Mouse (Mus musculus) ES-CJ7 (cell line): Measurements from ENCODE around the gene Sppl2a.
A peak's percentile ranks its signal among the peaks of the same experiment; 100 is the strongest.
"Not testable (repeated sequence)": the region's sequence is repeated elsewhere in the genome, so short reads cannot be mapped to it uniquely, and the experiment has no call there.

Source experiments
- DNase-seq: peaks from one replicate; pipeline ENCODE4 v3.0.0; 2011; ENCODE audit warnings: low read depth, low spot score

Gene Sppl2a

GRCm38 (mm10) chr2:126896941-126897340 lies 36.1 kb downstream of the Sppl2a start:
- no peak for DNase-seq

GRCm38 (mm10) chr2:126894245-126894644 lies 38.8 kb downstream of the Sppl2a start:
- DNase-seq = no peak

DNA sequence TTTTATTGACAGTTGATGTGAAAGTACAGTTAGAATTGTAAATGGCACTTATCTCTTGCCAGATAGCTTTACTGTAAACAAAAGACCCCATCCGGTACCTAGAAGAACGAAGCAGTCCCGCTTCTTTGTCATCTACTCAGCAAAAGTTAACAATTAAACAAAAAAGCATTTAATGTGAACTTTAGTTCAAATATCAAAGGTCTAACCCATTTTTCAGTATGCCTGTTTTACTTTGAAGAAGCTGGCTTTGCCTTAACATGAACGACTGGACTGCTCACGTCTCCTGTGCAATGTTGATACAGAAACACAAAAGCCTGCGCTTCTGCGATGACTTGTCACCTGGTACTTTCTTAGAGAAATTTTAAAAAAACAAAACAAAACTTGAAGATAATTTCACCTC lies 40.7 kb downstream of the Sppl2a start:
- no peak for DNase-seq

- no peak for DNase-seq
Observed at GRCm38 (mm10) chr2:126891743-126892142, 41.3 kb downstream of the Sppl2a start.

DNA sequence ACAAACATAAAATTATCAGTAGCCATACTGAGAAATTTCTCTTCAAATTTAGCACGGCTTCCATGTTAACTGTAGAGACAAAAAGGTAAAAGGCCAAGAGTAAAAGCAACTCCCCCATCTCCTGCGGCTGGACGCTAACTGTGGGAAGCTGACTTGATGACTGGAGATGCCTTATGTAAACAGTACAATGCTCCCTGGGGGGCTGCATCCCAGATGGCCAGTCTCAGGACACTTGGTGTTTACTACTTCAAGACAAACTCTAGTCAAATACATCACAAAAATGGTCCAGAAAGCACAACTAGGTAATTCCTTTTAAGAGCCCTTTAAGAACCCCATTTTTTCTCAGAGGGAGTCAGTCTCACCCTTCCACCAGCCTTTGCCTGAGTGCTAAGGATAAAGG lies 45.9 kb downstream of the Sppl2a start:
- no peak for DNase-seq

GRCm38 (mm10) chr2:126885871-126886270 lies 47.2 kb downstream of the Sppl2a start:
- DNase-seq = no peak

GRCm38 (mm10) chr2:126882711-126883110 lies 50.3 kb downstream of the Sppl2a start:
- DNase-seq = not testable (repeated sequence)

DNA sequence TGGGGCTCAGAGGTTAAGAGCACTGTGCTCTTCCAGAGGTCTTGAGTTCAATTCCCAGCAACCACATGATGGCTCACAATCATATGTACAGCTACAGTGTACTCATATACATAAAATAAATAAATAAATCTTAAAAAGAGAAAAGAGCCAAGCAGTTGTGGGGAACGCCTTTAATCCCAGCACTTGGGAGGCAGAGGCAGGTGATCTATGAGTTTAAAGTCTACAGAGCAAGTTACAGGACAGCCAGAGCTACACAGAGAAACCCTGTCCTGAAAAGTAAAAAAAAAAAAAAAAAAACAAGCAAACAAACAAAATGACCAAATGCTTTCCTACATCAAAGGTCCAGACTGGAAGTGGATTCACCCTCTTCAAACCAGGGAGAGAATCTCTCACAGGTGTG lies 55.0 kb downstream of the Sppl2a start:
- no peak for DNase-seq

GRCm38 (mm10) chr2:126875871-126876796 lies 56.9 kb downstream of the Sppl2a start, which contains the start of gene Trpm7:
Gene Trpm7 (minus strand): TSS chr2:126876230.
- peak; percentile 95 for DNase-seq

DNA sequence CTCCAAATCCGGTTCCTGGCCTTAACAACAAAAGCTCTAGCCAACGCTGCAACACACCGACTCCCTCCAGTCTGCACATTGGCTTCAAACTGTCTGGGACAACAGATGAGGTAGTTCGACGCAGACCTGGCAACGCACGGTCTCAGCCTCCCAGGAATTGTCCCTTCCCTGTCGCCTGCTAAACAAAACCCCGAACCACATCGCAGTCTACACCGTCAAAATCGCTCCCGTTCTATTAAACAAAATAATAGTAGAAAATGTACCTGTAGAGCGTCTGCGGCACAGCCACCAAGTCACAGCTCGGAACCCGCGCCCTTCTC lies 57.6 kb downstream of the Sppl2a start:
- peak; percentile 79 for DNase-seq

DNA sequence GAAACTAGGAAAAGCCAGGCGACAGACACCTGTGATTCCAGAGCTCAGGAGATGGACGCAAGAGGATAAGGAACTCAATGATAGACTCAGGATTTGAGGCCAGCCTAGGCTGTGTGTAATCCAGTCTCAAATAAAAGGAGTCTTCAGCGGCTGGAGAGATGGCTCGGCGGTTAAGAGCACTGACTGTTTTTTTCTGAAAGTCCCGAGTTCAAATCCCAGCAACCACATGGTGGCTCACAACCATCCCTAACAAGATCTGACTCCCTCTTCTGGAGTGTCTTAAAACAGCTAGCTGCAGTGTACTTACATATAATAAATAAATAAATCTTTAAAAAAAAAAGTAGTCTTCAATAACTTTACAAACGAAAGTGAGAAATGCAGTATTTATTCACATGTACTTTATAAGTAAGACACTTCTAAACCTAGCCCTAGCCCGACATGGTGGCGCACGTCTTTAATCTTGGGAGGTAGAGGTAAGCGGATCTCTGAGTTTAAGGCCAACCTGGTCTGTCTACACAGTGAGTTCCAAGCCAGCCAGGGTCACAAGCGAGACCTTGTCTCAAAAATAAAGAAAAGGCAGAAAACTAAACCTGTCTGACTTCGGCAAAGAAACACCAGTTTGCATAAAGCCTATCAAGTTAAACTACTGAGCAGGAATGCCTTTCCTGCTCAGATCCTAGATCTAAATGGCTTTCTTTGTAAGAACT lies 58.1 kb downstream of the Sppl2a start:
- DNase-seq = peak; percentile 19

DNA sequence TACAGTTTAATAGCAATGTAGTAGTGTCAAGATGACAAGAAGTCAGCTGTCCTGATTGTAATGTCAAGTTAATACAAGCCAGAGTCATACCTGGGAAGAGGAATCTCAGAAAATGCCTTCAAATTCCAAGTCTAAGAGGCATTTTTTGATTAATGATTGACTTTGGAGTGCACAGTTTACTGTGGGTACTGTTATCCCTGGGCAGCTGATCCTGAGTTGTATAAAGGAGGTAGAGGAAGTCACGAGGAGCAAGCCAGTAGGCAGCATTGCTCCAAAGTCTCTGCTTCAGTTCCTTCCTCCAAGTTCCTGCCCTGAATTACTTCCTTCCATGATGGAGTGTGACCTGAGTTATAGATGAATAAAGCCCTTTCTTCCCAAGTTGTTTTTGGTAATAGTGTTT lies 66.7 kb downstream of the Sppl2a start:
- no peak for DNase-seq

- DNase-seq = no peak
Observed at GRCm38 (mm10) chr2:126865501-126866199, 67.4 kb downstream of the Sppl2a start.

GRCm38 (mm10) chr2:126865026-126865425 lies 68.0 kb downstream of the Sppl2a start:
- no peak for DNase-seq

GRCm38 (mm10) chr2:126844751-126845150 lies 88.3 kb downstream of the Sppl2a start:
- no peak for DNase-seq
